Mouse (Mus musculus) stomach, postnatal 0 days (tissue): ENCODE data around the gene Rhebl1.

Experiments
- CTCF ChIP-seq: IDR thresholded peaks from 2 replicates; pipeline ENCODE4 v1.5.1; 2016; ENCODE audit warnings: antibody characterized with exemption, low read depth, mild to moderate bottlenecking, moderate library complexity
- EP300 ChIP-seq: optimal IDR thresholded peaks from 2 replicates; pipeline ENCODE3; 2016; ENCODE audit warnings: antibody characterized with exemption

DNA sequence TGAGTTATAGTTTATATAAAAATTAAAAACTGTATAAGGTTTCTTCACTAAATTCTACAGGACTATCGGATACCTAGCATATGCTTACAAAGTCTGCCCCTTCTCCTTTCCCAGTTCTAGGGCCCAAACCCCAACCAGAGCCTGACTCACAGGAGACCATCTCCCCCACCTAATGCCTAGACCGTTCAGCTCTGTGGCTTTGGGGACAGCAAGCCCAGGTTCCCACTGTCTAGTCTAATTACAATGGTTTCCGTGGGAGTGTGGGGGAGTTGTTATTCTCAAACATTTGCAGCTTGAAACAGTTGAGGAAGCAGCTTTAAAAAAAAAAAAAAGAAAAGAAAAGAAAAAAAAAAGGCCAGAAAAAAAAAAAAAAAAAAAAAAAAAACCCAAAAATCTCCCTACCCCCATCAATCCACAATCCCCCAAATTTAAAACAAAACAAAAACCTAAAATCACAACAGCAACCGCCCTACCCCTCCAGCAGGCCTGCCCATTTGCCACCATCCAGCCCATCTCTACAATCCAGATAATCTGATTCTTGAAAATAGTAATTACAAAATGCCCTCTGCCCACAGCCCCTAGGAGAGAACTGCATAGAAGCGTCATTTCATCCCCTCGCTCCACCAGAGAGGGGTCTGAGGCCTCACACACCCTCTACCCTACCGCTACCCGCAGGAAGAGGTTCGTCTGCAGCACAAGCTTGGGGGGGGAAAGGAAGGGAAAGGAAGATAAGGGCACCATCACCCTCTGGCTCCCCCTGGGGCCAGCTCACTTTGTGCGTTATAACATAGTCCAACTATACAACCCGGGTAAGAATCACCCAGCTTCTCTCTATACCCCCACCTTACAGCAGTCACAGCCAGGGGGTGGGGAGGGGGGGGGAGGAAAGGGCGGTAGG is 61.9 kb downstream of the Rhebl1 start:
- peak; percentile 41 for TF ChIP-seq CTCF
- no peak for TF ChIP-seq EP300
